Mouse (Mus musculus) liver, embryonic 14.5 days (tissue): ENCODE results near the gene Trim56. TPM values are rescaled to one million over a fixed set of nuclear protein-coding genes. Genes with fewer than 3 reads are reported as not detected.
A peak's percentile ranks its signal among the peaks of the same experiment; 100 is the strongest.

Experiments
- ATAC-seq: fragments of 200-750 bp; cut with Nextera tagmentation; 2 replicates; pipeline ENCODE4 v1.8.0; 2017; ENCODE audit warnings: moderate number of reproducible peaks, mild to moderate bottlenecking, moderate library complexity; ENCODE audit not compliant: insufficient read depth
- DNase-seq, 3 experiments: peaks; one replicate each; pipeline ENCODE4 v3.0.0-alpha.2; 2012 to 2013; ENCODE audit warnings: low read depth in 3 of 3, low spot score in 3 of 3
- H3K27ac ChIP-seq: fragments of 300-500 bp; sonication (generic); 2 replicates; pipeline ENCODE4 v1.5.1; 2014; ENCODE audit warnings: moderate library complexity, mild to moderate bottlenecking, control low read depth, inconsistent platforms
- H3K27me3 ChIP-seq: fragments of 300-500 bp; sonication (generic); 2 replicates; pipeline ENCODE4 v1.6.1; 2014; ENCODE audit warnings: mild to moderate bottlenecking, low read length, moderate library complexity; ENCODE audit not compliant: control insufficient read depth, insufficient read depth
- H3K36me3 ChIP-seq: fragments of 300-500 bp; sonication (generic); replicated peaks from 2 replicates; pipeline ENCODE4 v1.6.1; 2014; ENCODE audit warnings: low read depth; ENCODE audit not compliant: control insufficient read depth, insufficient read depth
- H3K4me1 ChIP-seq, 2 experiments: fragments of 200-500 bp in 1 of 2; fragments of 300-500 bp in 1 of 2; sonication (generic) in 1 of 2; replicated peaks; 2 replicates each; pipeline ENCODE4 v1.6.1; 2012 to 2014; ENCODE audit warnings: antibody characterized with exemption in 1 of 2, inconsistent platforms in 1 of 2, low read length in 1 of 2; ENCODE audit not compliant: control insufficient read depth in 2 of 2, insufficient read depth in 2 of 2
- H3K4me2 ChIP-seq: fragments of 300-500 bp; sonication (generic); 2 replicates; pipeline ENCODE4 v1.6.1; 2014; ENCODE audit warnings: low read depth, mild to moderate bottlenecking, control low read depth, moderate library complexity
- H3K4me3 ChIP-seq, 2 experiments: fragments of 200-500 bp in 1 of 2; fragments of 300-500 bp in 1 of 2; sonication (generic) in 1 of 2; 2 replicates each; pipeline ENCODE4 v1.5.1; 2012 to 2014; ENCODE audit warnings: low read depth in 2 of 2, low read length in 2 of 2, mild to moderate bottlenecking in 2 of 2, control low read depth in 1 of 2, inconsistent platforms in 1 of 2, moderate library complexity in 1 of 2; ENCODE audit not compliant: insufficient read depth in 1 of 2
- H3K9ac ChIP-seq: fragments of 300-500 bp; sonication (generic); replicated peaks from 2 replicates; pipeline ENCODE4 v1.6.1; 2014; ENCODE audit warnings: mild to moderate bottlenecking, control low read depth, moderate library complexity
- H3K9me3 ChIP-seq: fragments of 300-500 bp; sonication (generic); 2 replicates; pipeline ENCODE4 v1.6.1; 2016; ENCODE audit warnings: low read length, mixed read lengths; ENCODE audit not compliant: control insufficient read depth
- CTCF ChIP-seq: IDR thresholded peaks from 2 replicates; pipeline ENCODE4 v1.5.1; 2016; ENCODE audit warnings: antibody characterized with exemption, low read depth, control low read depth
- EP300 ChIP-seq: IDR thresholded peaks from 2 replicates; pipeline ENCODE4 v1.6.1; 2016; ENCODE audit warnings: antibody characterized with exemption, low read depth
- WGBS: fragments of 180-500 bp; shearing (Covaris S2); extraction: QIAGEN DNeasy Blood & Tissue Kit; methylation state at CpG from one replicate; pipeline ENCODE4 v1.1.7; 2014; ENCODE audit not compliant: insufficient replicate concordance; 5-methylcytosine and 5-hydroxymethylcytosine counted together
- polyA plus RNA-seq, 2 experiments: library from polyadenylated mRNA; depleted of rRNA in 1 of 2; stranded (reverse) in 1 of 2; unstranded in 1 of 2; fragments of >200 nt; fragmentation: Nextera tagmentation in 1 of 2; extraction: Ambion mirVana in 1 of 2; gene quantifications; 2 replicates each; pipeline versions ENCODE4 v1.2.1 to v1.2.3; 2012 to 2014

The Trim56 gene
- polyA plus RNA-seq, 2 experiments, result 5.4 to 7.8 TPM

DNA sequence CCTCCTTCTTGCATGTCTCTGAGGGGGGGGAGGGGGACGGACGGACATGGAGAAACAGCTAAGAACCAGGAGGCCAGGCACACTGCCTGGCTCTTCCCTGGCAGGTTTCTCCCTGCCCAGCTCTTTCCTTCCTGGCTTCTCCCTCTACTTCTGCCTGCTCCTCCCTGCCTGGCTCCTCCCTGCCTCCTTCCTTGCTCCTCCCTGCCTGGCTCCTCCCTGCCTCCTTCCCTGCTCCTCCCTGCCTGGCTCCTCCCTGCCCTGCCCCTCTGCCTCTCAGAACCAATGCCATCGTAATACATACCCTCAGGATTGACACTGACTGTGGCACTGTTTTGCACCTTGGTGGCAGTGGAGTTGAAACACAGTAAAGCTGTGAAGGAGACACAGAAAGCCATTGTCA is 24.8 kb upstream of the Trim56 start:
- Histone ChIP-seq H3K4me2 (no peak overlapping the region), H3K9me3 (no peaks in the 10 kb centered on the region), H3K9ac (no peak overlapping the region), H3K4me1 (no peaks in the 10 kb centered on the region), H3K4me3 (no peak overlapping the region), H3K36me3 (no peaks in the 10 kb centered on the region), H3K27me3 (no peaks in the 10 kb centered on the region), H3K27ac (no peak overlapping the region)
- ATAC-seq (no peak), DNase-seq (no peak)
- WGBS, result 7% methylated on average over 3 of the region's 3 CpGs
- TF ChIP-seq CTCF, result no peak
- no peak for TF ChIP-seq EP300

DNA sequence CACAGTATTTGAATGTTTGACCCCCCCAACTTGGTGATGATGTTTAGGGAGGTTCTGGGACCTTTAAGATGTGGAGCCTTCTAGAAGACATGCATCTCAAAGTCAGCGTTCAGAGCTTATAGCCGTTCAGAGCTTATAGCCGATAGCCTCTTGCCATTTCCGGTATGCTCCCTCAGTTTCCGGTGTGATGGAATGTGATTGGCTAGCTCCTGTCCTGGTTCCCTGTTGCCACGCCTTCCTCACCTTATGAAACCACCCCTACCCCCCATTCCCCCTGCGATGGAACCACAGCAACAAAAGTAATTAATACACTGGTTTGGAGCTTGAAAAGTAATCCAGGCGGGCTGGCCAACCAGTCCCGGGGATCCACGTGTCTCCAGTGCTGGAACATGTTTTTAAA is 23.0 kb upstream of the Trim56 start:
- H3K36me3 ChIP-seq, result no peaks in the 10 kb centered on the region
- no peak overlapping the region for H3K4me2 ChIP-seq
- WGBS, result 62% methylated on average over 10 of the region's 10 CpGs
- no peaks in the 10 kb centered on the region for H3K9me3 ChIP-seq
- H3K9ac ChIP-seq, result no peak overlapping the region
- TF ChIP-seq EP300 (no peak), CTCF (no peak)
- no peak overlapping the region for H3K4me3 ChIP-seq
- no peak for DNase-seq
- H3K27me3 ChIP-seq, result no peaks in the 10 kb centered on the region
- no peak overlapping the region for H3K27ac ChIP-seq
- no peak for ATAC-seq
- H3K4me1 ChIP-seq, result no peaks in the 10 kb centered on the region

DNA sequence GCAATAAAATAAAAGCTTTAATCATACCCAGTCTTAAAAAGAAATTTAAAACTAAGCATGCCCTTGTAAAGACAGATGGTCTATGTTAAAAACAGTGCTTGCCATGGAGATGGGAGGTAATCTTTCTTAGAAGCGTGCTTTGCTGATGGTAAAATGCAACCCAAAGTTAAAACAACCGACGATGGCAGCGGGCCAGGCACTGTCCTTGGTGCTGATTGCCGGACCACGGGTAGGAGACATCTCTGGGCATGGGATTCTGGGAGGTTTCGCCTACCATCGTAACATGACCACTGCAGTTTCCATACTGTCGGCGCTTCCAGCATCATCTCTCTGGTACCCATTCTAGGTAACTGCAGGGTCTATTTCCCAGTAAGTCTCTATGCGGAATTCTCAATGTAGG is 18.9 kb upstream of the Trim56 start:
- H3K4me2 ChIP-seq, result no peak overlapping the region
- no peaks in the 10 kb centered on the region for H3K9me3 ChIP-seq
- TF ChIP-seq CTCF (no peak), EP300 (no peak)
- ATAC-seq (no peak), DNase-seq (no peak)
- H3K27me3 ChIP-seq, result no peaks in the 10 kb centered on the region
- H3K4me3 ChIP-seq, result no peak overlapping the region
- no peak overlapping the region for H3K9ac ChIP-seq
- H3K4me1 ChIP-seq, result no peaks in the 10 kb centered on the region
- H3K27ac ChIP-seq, result no peak overlapping the region
- WGBS, result 27% methylated on average over 11 of the region's 11 CpGs
- H3K36me3 ChIP-seq, result no peaks in the 10 kb centered on the region

DNA sequence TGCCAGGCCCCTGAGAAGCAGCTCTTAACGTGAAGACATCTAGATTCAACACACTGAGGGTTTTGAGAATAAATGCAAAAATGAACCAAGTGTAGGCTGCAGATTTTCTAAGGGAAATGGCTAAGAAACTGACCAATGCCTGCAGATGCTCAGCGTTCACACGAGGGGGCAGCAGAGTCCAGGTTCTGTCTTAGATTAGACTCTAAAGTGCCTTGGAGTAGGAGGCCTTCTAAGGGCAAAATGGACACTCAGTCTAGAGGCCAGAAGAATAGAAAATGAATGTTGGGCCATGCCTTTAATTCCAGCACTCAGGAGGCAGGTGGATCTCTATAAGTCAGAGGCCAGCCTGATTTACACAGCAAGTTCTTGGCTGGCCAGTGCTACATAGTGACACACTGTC is 15.5 kb upstream of the Trim56 start:
- Histone ChIP-seq H3K4me2 (no peak overlapping the region), H3K9me3 (no peaks in the 10 kb centered on the region), H3K27me3 (no peaks in the 10 kb centered on the region), H3K4me1 (no peaks in the 10 kb centered on the region), H3K9ac (no peak overlapping the region), H3K4me3 (no peak overlapping the region), H3K36me3 (no peaks in the 10 kb centered on the region), H3K27ac (no peak overlapping the region)
- DNase-seq (peak in 1 of 3 experiments; percentile 34), ATAC-seq (no peak)
- TF ChIP-seq EP300 (no peak), CTCF (peak; percentile 86)
- WGBS, result 2% methylated on average over 3 of the region's 3 CpGs

DNA sequence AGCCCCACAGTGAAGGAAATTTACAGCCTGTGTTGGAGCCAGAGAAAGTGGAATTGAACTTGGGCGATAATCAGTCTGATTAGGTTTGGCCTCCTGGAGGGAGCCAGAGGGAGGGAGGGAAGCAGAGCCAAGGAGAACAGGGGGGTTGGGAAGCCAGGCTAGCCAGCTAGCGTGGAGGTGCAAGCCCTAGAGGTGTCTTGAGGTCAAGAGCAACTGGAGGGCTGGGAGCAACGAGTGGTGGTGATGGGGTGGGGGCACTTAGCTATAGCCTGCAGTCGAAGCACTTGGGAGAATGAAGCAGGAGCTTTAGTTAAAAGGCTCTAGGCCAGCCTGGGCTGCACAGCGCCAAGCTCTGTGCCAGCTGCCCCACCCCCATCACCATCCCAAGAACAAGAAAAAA is 13.3 kb upstream of the Trim56 start:
- Histone ChIP-seq H3K9me3 (no peaks in the 10 kb centered on the region), H3K4me2 (no peak overlapping the region), H3K4me3 (no peak overlapping the region), H3K27ac (no peak overlapping the region), H3K9ac (no peak overlapping the region), H3K4me1 (no peaks in the 10 kb centered on the region), H3K27me3 (no peaks in the 10 kb centered on the region), H3K36me3 (no peaks in the 10 kb centered on the region)
- no peak for ATAC-seq
- WGBS, result 28% methylated on average over 5 of the region's 5 CpGs
- DNase-seq, result no peak
- TF ChIP-seq EP300, result no peak
- TF ChIP-seq CTCF, result no peak
